Mouse (Mus musculus) E14TG2a.4 (cell line): Measurements from ENCODE around the gene Nolc1.

ENCODE experiments used
- CTCF ChIP-seq: conservative IDR thresholded peaks from 2 replicates; pipeline ENCODE4 v1.5.1; 2014; ENCODE audit warnings: low read length
- NANOG ChIP-seq: IDR thresholded peaks from 2 replicates; pipeline ENCODE4 v1.6.1; 2014; ENCODE audit warnings: borderline replicate concordance, low read length, mixed read lengths
- POU5F1 ChIP-seq: IDR thresholded peaks from 2 replicates; pipeline ENCODE4 v1.6.1; 2014; ENCODE audit warnings: low read length, borderline replicate concordance

GRCm38 (mm10) chr19:46131283-46131682 is 55.6 kb downstream of the Nolc1 start:
- TF ChIP-seq CTCF = no peak
- TF ChIP-seq POU5F1 = no peak
- TF ChIP-seq NANOG = no peak
